Mouse (Mus musculus) liver, postnatal 0 days (tissue): ENCODE measurements at regions not wholly inside any gene's neighbourhood (a gene's known extent, or its start where the extent isn't known, plus 50 kb on each side); places are given as distances from the start of the nearest gene placed in this dataset.

Experiments
- ATAC-seq: fragments of 200-750 bp; cut with Nextera tagmentation; 2 replicates; pipeline ENCODE4 v1.8.0; 2017; ENCODE audit warnings: mild to moderate bottlenecking, moderate library complexity
- DNase-seq: peaks from one replicate; pipeline ENCODE4 v3.0.0-alpha.2; 2016
- H3K27ac ChIP-seq: fragments of 300-500 bp; sonication (generic); 2 replicates; pipeline ENCODE4 v1.5.1; 2014; ENCODE audit warnings: antibody characterized with exemption, moderate library complexity, mild to moderate bottlenecking, low read depth
- H3K27me3 ChIP-seq: fragments of 300-500 bp; sonication (generic); 2 replicates; pipeline ENCODE4 v1.6.1; 2014; ENCODE audit warnings: low read length, control low read depth, mixed read lengths; ENCODE audit not compliant: insufficient read depth
- H3K36me3 ChIP-seq: fragments of 300-500 bp; sonication (generic); replicated peaks from 2 replicates; pipeline ENCODE4 v1.6.1; 2014; ENCODE audit warnings: mild to moderate bottlenecking, control low read depth, low read length, moderate library complexity, mixed read lengths; ENCODE audit not compliant: insufficient read depth
- H3K4me1 ChIP-seq: fragments of 300-500 bp; sonication (generic); 2 replicates; pipeline ENCODE4 v1.6.1; 2014; ENCODE audit warnings: antibody characterized with exemption, mild to moderate bottlenecking, control low read depth; ENCODE audit not compliant: insufficient read depth
- H3K4me2 ChIP-seq: fragments of 300-500 bp; sonication (generic); 2 replicates; pipeline ENCODE4 v1.6.1; 2014; ENCODE audit warnings: low read depth, mild to moderate bottlenecking, low read length, moderate library complexity, mixed read lengths
- H3K4me3 ChIP-seq: fragments of 300-500 bp; sonication (generic); 2 replicates; pipeline ENCODE4 v1.5.1; 2014; ENCODE audit warnings: low read depth, low read length
- H3K9ac ChIP-seq: fragments of 300-500 bp; sonication (generic); replicated peaks from 2 replicates; pipeline ENCODE4 v1.6.1; 2014; ENCODE audit warnings: mild to moderate bottlenecking, moderate library complexity
- H3K9me3 ChIP-seq: fragments of 300-500 bp; sonication (generic); 2 replicates; pipeline ENCODE4 v1.6.1; 2016; ENCODE audit warnings: mild to moderate bottlenecking, control low read depth, low read length, mixed read lengths
- CTCF ChIP-seq: sonication (generic); IDR thresholded peaks from 2 replicates; pipeline ENCODE4 v1.5.1; 2016; ENCODE audit warnings: antibody characterized with exemption, low read depth
- EP300 ChIP-seq: IDR thresholded peaks from 2 replicates; pipeline ENCODE4 v1.6.1; 2016; ENCODE audit warnings: antibody characterized with exemption, low read depth, mild to moderate bottlenecking
- WGBS: fragments of 180-500 bp; shearing (Covaris S2); extraction: QIAGEN DNeasy Blood & Tissue Kit; methylation state at CpG from one replicate; pipeline ENCODE4 v1.1.7; 2014; ENCODE audit not compliant: insufficient replicate concordance; 5-methylcytosine and 5-hydroxymethylcytosine counted together

DNA sequence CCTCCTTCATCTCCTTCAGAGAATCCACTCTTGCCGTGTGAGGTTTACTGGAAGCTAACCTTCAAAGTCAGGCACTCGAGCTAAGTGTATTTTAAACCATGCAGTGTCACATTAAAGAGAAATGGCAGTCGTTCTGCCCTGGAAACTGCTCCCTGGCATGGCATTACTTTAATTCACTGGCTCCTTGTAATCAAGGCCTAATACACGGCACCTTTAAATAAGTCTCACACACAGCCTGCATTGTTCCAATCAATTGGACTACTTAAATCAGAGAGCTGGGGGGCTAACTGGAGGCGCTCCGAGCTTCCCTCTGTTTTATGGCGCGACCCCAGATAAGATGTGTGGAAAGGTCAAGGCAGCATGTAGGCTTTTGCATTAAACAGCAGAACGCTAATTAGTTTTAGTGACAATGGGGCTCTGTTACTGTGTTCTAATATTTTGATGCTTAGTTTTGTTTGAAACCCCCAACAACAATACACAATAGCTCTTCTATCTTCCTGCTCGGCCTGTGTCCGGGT is 180.1 kb downstream of the Gm12689 start:
- ATAC-seq (no peak), DNase-seq (no peak)
- Histone ChIP-seq H3K27ac (no peak overlapping the region), H3K27me3 (no peaks in the 10 kb centered on the region), H3K4me3 (no peak overlapping the region), H3K4me2 (no peak overlapping the region), H3K9ac (no peak overlapping the region), H3K36me3 (no peaks in the 10 kb centered on the region), H3K4me1 (no peaks in the 10 kb centered on the region), H3K9me3 (no peaks in the 10 kb centered on the region)
- no peak for TF ChIP-seq CTCF
- TF ChIP-seq EP300 = no peak
- 57% methylated on average over 11 of the region's 11 CpGs for WGBS

DNA sequence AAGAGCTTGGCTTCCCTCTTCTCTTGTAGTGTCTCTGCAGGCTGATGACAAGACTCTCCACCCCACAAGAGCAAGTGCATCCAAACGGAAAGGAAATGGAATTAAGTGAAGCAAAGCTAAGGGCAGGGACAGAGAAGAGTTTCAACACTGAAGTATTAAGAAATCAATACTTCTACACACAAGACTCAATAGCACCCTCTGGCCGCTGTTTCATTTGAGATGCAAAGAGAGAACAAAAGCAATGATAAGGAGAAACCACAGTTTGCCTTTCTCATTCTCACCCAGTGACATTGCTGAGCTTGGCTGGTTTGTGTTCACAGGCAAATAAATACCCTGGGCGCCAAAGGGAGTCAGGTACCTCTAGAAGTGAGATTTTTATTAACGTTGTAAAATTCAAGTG is 171.8 kb upstream of the Foxd3 start:
- Histone ChIP-seq H3K4me2 (no peak overlapping the region), H3K9me3 (no peaks in the 10 kb centered on the region), H3K4me3 (no peak overlapping the region), H3K27me3 (no peaks in the 10 kb centered on the region), H3K36me3 (no peaks in the 10 kb centered on the region), H3K27ac (no peak overlapping the region), H3K9ac (no peak overlapping the region), H3K4me1 (no peaks in the 10 kb centered on the region)
- no peak for ATAC-seq
- DNase-seq = peak; percentile 33
- 37% methylated on average over 4 of the region's 4 CpGs for WGBS
- TF ChIP-seq CTCF (peak; percentile 59), EP300 (no peak)

DNA sequence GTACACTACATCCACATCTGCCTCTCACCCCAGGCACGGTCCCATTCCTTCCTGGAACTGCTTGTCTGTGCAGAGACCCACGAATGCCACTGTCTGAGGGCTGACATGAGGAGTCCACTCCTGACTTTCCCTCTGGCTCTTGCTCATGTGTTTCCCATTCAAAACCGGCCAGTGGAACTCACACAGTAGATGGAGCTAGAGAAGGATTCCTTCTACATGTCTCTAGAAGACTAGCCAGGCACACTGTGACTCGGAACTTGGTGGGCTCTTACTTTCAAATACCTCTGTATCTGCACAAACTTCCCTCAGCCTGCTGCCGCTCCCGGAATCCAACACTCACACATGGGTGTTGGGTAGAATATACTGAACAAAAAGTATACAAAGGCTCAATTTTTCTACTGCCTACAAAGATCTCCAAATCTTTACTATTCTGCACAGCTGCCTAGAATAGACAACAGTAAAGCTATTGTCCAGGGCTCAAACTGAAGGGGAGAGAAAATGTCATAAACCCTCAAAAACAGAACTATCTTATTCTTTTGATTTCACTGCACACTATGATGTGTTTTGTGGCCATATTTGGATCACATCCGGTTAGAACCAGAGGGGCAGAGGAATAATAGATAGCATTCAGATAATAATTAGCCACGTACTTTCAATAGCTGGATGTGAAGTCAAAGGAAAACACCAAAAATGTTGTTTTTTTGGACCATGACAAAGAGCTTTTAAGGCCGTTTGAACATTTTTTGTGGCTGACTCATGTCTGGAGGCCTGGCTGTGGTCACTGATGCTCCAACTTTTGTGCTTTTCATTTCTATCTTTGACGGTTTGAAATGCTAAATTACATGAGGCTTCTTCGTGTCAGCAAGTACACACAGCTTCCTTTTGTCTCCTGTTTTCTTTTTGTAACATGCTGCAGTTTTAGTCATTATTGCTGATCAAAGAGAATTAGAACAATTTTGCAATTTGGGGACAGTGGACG is 164.3 kb upstream of the Foxd3 start:
- Histone ChIP-seq H3K36me3 (no peaks in the 10 kb centered on the region), H3K9me3 (no peaks in the 10 kb centered on the region), H3K4me3 (no peak overlapping the region), H3K27me3 (no peaks in the 10 kb centered on the region), H3K27ac (no peak overlapping the region), H3K9ac (no peak overlapping the region), H3K4me1 (no peaks in the 10 kb centered on the region), H3K4me2 (no peak overlapping the region)
- no peak for DNase-seq
- no peak for ATAC-seq
- 56% methylated on average over 12 of the region's 12 CpGs for WGBS
- TF ChIP-seq EP300 = no peak

DNA sequence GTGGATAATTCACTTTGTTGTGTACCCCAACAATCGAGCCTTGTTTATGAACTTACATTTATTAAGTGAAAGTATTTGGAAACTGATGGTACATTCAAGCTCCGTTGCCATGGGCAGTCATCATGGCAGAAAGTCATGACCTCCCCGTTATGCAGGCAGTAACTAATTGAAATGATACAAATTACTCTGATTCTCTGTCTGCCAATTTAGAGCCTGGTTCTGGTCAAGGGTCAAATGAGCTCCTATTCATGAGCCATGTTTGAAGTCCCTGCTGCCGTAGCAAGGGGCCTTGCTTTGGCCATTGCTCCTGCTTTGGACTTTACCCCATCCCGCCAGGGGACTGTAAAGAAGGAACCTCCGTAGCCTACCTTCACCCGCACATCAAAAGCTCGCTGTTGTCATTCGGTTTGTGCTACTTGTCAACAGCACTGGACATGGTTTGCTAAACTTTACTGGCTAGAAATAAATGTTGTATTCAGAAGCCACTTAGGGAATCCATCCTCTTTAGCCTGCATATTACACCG is 152.8 kb upstream of the Foxd3 start:
- no peak overlapping the region for H3K4me2 ChIP-seq
- 78% methylated on average over 10 of the region's 10 CpGs for WGBS

DNA sequence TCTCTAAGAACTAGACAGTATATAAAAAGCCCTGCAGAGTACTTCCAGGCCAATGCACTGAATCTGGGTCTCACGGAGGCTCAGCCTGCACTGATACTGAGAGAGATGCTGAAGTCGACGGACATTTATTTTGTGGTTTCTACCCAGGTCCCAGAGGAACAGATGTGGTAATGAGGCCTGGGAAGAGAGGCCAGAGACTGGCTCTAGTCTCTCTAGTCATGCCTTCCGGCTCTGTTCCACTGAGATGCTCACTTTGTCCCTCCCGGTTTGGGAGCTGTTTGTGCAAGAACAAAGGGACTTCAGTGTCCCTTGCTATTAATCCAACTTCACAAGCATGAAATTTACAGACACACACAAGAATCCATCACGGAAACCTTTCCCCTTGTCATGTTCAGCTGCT is 144.1 kb upstream of the Foxd3 start:
- H3K9me3 ChIP-seq = no peaks in the 10 kb centered on the region
- H3K9ac ChIP-seq = no peak overlapping the region
- 62% methylated on average over 6 of the region's 6 CpGs for WGBS
- H3K4me1 ChIP-seq = no peaks in the 10 kb centered on the region
- no peaks in the 10 kb centered on the region for H3K27me3 ChIP-seq
- DNase-seq (no peak), ATAC-seq (no peak)
- H3K27ac ChIP-seq = no peak overlapping the region
- H3K4me3 ChIP-seq = no peak overlapping the region
- no peak overlapping the region for H3K4me2 ChIP-seq
- H3K36me3 ChIP-seq = no peaks in the 10 kb centered on the region
- TF ChIP-seq EP300 (no peak), CTCF (no peak)

More for the DNA sequence above, 152.8 kb upstream of the Foxd3 start:
- Histone ChIP-seq H3K4me1 (no peaks in the 10 kb centered on the region), H3K27ac (no peak overlapping the region), H3K27me3 (no peaks in the 10 kb centered on the region), H3K9me3 (no peaks in the 10 kb centered on the region), H3K9ac (no peak overlapping the region), H3K36me3 (no peaks in the 10 kb centered on the region), H3K4me3 (no peak overlapping the region)
- ATAC-seq = no peak
- DNase-seq = no peak
- TF ChIP-seq CTCF (no peak), EP300 (no peak)

DNA sequence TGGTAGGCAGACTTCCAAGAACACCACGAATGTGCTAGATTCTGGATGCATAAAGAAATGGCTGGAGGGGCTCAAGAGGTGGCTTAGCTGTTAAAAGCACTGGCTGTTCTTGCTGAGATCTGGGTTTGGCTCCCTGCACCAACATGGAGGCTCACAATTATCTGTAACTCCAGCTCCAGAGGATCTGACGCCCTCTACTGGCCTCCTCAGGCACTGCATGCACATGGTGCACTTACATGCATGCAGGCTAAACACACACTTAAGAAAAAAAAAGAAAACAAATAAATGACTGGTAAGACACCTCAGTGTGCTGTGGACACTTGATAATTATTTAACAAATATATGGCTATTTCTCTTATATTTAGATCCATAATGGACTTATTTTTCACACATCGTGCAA is 139.2 kb upstream of the Foxd3 start:
- H3K27me3 ChIP-seq = no peaks in the 10 kb centered on the region
- H3K4me3 ChIP-seq = no peak overlapping the region
- H3K36me3 ChIP-seq = no peaks in the 10 kb centered on the region
- no peak overlapping the region for H3K4me2 ChIP-seq
- TF ChIP-seq CTCF (peak; percentile 32; the same call in 1 of the 2 replicates), EP300 (no peak)
- H3K27ac ChIP-seq = no peak overlapping the region
- WGBS = 66% methylated on average over 3 of the region's 3 CpGs
- no peak for DNase-seq
- H3K4me1 ChIP-seq = no peaks in the 10 kb centered on the region
- H3K9me3 ChIP-seq = no peaks in the 10 kb centered on the region
- no peak for ATAC-seq
- no peak overlapping the region for H3K9ac ChIP-seq
